Mouse (Mus musculus) midbrain, embryonic 13.5 days (tissue): ENCODE measurements at regions not wholly inside any gene's neighbourhood (a gene's known extent, or its start where the extent isn't known, plus 50 kb on each side); places are given as distances from the start of the nearest gene placed in this dataset.

Experiments used
- ATAC-seq: fragments of 200-750 bp; cut with Nextera tagmentation; 2 replicates; pipeline ENCODE4 v1.8.0; 2017; ENCODE audit warnings: mild to moderate bottlenecking, moderate TSS enrichment, moderate library complexity
- H3K27ac ChIP-seq: fragments of 300-500 bp; sonication (generic); 2 replicates; pipeline ENCODE4 v1.5.1; 2015; ENCODE audit warnings: inconsistent platforms, mild to moderate bottlenecking, moderate library complexity
- H3K27me3 ChIP-seq: fragments of 300-500 bp; sonication (generic); 2 replicates; pipeline ENCODE4 v1.6.1; 2015; ENCODE audit warnings: mild to moderate bottlenecking, inconsistent platforms
- H3K36me3 ChIP-seq: fragments of 300-500 bp; sonication (generic); 2 replicates; pipeline ENCODE4 v1.6.1; 2015; ENCODE audit warnings: mild to moderate bottlenecking, inconsistent platforms
- H3K4me1 ChIP-seq: fragments of 300-500 bp; sonication (generic); replicated peaks from 2 replicates; pipeline ENCODE4 v1.6.1; 2015; ENCODE audit warnings: inconsistent platforms
- H3K4me2 ChIP-seq: fragments of 300-500 bp; sonication (generic); replicated peaks from 2 replicates; pipeline ENCODE4 v1.6.1; 2015; ENCODE audit warnings: moderate library complexity, mild to moderate bottlenecking, inconsistent platforms
- H3K4me3 ChIP-seq: fragments of 300-500 bp; sonication (generic); replicated peaks from 2 replicates; pipeline ENCODE4 v1.5.1; 2015; ENCODE audit warnings: mild to moderate bottlenecking, inconsistent platforms
- H3K9ac ChIP-seq: fragments of 300-500 bp; sonication (generic); replicated peaks from 2 replicates; pipeline ENCODE4 v1.6.1; 2015; ENCODE audit warnings: mild to moderate bottlenecking, inconsistent platforms
- H3K9me3 ChIP-seq: fragments of 300-500 bp; sonication (generic); 2 replicates; pipeline ENCODE4 v1.6.1; 2016; ENCODE audit warnings: mild to moderate bottlenecking, inconsistent platforms
- WGBS: fragments of 180-500 bp; shearing (Covaris S2); methylation state at CpG from one replicate; pipeline ENCODE4 v1.1.7; 2015; 5-methylcytosine and 5-hydroxymethylcytosine counted together

DNA sequence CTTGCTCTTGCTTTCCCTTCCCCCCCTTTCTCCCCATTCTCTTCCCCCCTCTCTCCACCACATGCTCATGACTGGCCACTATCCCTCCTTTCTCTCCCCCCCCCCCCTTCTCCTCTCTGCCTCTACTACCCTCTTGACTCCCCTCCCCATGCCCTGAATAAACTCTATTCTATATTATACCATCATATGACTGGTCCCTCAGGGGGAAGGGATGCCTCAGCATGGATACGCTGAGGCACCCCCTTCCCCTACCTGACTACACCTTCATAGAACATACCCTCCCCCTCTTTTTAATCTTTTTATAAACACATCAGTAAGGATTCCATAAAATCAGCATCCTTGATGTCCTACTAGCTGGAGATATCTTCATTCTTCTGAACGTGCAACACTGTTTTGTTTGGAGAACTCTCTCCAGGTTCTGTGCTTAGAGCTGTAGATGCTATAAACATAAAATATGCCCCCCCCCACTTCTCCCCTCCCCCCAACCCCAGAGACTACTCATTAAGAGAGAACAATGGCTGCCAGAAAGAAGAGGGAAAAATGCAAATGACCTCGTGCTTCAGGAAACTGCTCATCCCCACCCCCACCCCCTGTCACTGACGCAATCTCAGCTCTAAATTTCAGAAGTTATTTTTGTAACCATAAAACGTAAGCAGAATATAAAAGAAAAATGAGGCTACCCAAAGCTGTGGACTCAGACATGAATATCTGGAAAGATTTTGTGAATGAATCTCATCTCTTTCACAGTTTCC is 102.3 kb downstream of the Pja2 start:
- WGBS = 72% methylated on average over 5 of the region's 5 CpGs
- H3K27ac ChIP-seq = no peak overlapping the region
- no peaks in the 10 kb centered on the region for H3K36me3 ChIP-seq
- H3K9ac ChIP-seq = no peak overlapping the region
- H3K4me1 ChIP-seq = no peaks in the 10 kb centered on the region; the same call in 1 of the 2 replicates
- no peak overlapping the region for H3K4me2 ChIP-seq
- H3K4me3 ChIP-seq = no peak overlapping the region
- H3K9me3 ChIP-seq = no peaks in the 10 kb centered on the region; the same call in 1 of the 2 replicates
- no peaks in the 10 kb centered on the region for H3K27me3 ChIP-seq
- peak; percentile 53; the same call in 1 of the 2 replicates for ATAC-seq

DNA sequence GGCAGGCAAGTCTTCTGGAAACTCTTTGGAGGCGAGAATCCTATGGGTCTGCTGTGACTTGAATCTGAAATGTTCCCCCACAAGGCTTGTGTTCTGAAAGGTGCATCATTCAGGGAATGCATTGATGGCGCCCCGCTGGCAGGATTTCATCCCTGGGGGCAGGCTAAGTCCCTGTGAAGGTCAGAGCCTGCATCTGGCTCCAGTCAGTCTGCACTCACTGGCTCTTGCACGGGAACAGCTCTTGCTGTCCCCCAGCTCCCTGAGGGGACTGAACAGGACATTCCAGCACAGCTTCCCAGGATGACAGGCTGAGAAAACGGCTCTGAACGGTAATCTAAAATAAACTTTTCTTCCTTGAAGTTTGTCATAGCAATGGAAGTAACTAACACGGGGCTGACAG is 117.1 kb downstream of the Pja2 start:
- H3K36me3 ChIP-seq = no peaks in the 10 kb centered on the region
- 24% methylated on average over 7 of the region's 7 CpGs for WGBS
- H3K9me3 ChIP-seq = no peaks in the 10 kb centered on the region
- no peaks in the 10 kb centered on the region for H3K27me3 ChIP-seq
- H3K4me1 ChIP-seq = peaks cover 6% of the 10 kb centered on the region; the same call in 1 of the 2 replicates
- no peak overlapping the region for H3K4me3 ChIP-seq
- no peak overlapping the region for H3K27ac ChIP-seq
- H3K4me2 ChIP-seq = no peak overlapping the region
- no peak overlapping the region for H3K9ac ChIP-seq
- no peak for ATAC-seq

- no peak for ATAC-seq
- no peaks in the 10 kb centered on the region for H3K9me3 ChIP-seq
These were observed 118.5 kb downstream of the Pja2 start for GRCm38 (mm10) chr17:64213251-64213650.

GRCm38 (mm10) chr17:64211281-64211680 is 120.4 kb downstream of the Pja2 start:
- no peak for ATAC-seq
- H3K4me3 ChIP-seq = no peak overlapping the region
- H3K27me3 ChIP-seq = no peaks in the 10 kb centered on the region
- no peaks in the 10 kb centered on the region for H3K9me3 ChIP-seq
- no peak overlapping the region for H3K27ac ChIP-seq
- H3K4me2 ChIP-seq = no peak overlapping the region
- H3K36me3 ChIP-seq = no peaks in the 10 kb centered on the region
- no peak overlapping the region for H3K9ac ChIP-seq
- 93% methylated on average over 8 of the region's 8 CpGs for WGBS
- H3K4me1 ChIP-seq = peaks cover 6% of the 10 kb centered on the region; the same call in 1 of the 2 replicates

More at GRCm38 (mm10) chr17:64213251-64213650, 118.5 kb downstream of the Pja2 start:
- Histone ChIP-seq H3K27ac (no peak overlapping the region), H3K4me2 (no peak overlapping the region), H3K27me3 (no peaks in the 10 kb centered on the region), H3K9ac (no peak overlapping the region), H3K36me3 (no peaks in the 10 kb centered on the region), H3K4me1 (peaks cover 6% of the 10 kb centered on the region; the same call in 1 of the 2 replicates), H3K4me3 (no peak overlapping the region)
- WGBS = 91% methylated on average over 4 of the region's 4 CpGs

- Histone ChIP-seq H3K4me3 (no peak overlapping the region), H3K9ac (no peak overlapping the region), H3K4me1 (peaks cover 6% of the 10 kb centered on the region; the same call in 1 of the 2 replicates), H3K4me2 (no peak overlapping the region), H3K27me3 (no peaks in the 10 kb centered on the region), H3K9me3 (no peaks in the 10 kb centered on the region), H3K36me3 (no peaks in the 10 kb centered on the region), H3K27ac (no peak overlapping the region)
- WGBS = 87% methylated on average over 5 of the region's 5 CpGs
- no peak for ATAC-seq
These were observed 121.3 kb downstream of the Pja2 start for GRCm38 (mm10) chr17:64210366-64210765.

DNA sequence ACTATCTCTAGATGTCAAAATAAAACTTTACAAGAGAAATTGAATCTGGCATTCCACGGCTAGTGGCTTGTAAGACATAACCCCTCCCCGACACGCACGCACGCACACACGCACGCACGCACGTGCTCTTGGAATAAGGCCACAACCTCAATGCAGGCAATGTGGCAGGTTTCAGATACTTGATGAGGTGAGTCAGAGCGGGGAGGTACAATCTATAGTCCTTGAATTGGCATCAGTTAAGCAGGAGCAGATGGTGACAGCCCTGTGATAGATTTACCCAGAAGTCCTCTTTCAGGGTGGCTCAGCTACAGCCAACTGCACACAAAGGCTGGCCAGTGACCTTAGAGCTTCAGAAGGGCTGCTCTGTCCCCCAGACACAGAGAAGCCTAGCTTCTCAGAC is 122.1 kb downstream of the Pja2 start:
- ATAC-seq = no peak
- no peaks in the 10 kb centered on the region for H3K9me3 ChIP-seq
- no peak overlapping the region for H3K9ac ChIP-seq
- peak overlapping the region; percentile 35; the same call in 1 of the 2 replicates for H3K27ac ChIP-seq
- WGBS = 89% methylated on average over 10 of the region's 10 CpGs
- no peaks in the 10 kb centered on the region for H3K36me3 ChIP-seq
- no peaks in the 10 kb centered on the region for H3K27me3 ChIP-seq
- H3K4me3 ChIP-seq = no peak overlapping the region
- no peak overlapping the region for H3K4me2 ChIP-seq
- H3K4me1 ChIP-seq = peaks cover 4% of the 10 kb centered on the region; the same call in 1 of the 2 replicates

- Histone ChIP-seq H3K36me3 (no peaks in the 10 kb centered on the region), H3K4me2 (no peak overlapping the region), H3K9ac (no peak overlapping the region), H3K27ac (no peak overlapping the region), H3K4me3 (no peak overlapping the region), H3K4me1 (no peaks in the 10 kb centered on the region), H3K27me3 (no peaks in the 10 kb centered on the region), H3K9me3 (no peaks in the 10 kb centered on the region)
- WGBS = 86% methylated on average over 13 of the region's 13 CpGs
- no peak for ATAC-seq
These were observed 123.4 kb downstream of the Pja2 start for GRCm38 (mm10) chr17:64208152-64208855.

GRCm38 (mm10) chr17:64206196-64206718 is 125.5 kb downstream of the Pja2 start:
- no peak for ATAC-seq
- Histone ChIP-seq H3K27ac (no peak overlapping the region), H3K9me3 (no peaks in the 10 kb centered on the region), H3K27me3 (no peaks in the 10 kb centered on the region), H3K4me2 (no peak overlapping the region), H3K36me3 (no peaks in the 10 kb centered on the region), H3K4me1 (no peaks in the 10 kb centered on the region), H3K9ac (no peak overlapping the region), H3K4me3 (no peak overlapping the region)
- WGBS = 71% methylated on average over 14 of the region's 14 CpGs

- no peaks in the 10 kb centered on the region for H3K9me3 ChIP-seq
- H3K9ac ChIP-seq = no peak overlapping the region
- no peaks in the 10 kb centered on the region for H3K36me3 ChIP-seq
- no peaks in the 10 kb centered on the region for H3K27me3 ChIP-seq
- no peak overlapping the region for H3K4me2 ChIP-seq
- H3K27ac ChIP-seq = no peak overlapping the region
- 74% methylated on average over 7 of the region's 7 CpGs for WGBS
- no peak for ATAC-seq
- no peaks in the 10 kb centered on the region for H3K4me1 ChIP-seq
- no peak overlapping the region for H3K4me3 ChIP-seq
These were observed 128.1 kb downstream of the Pja2 start for GRCm38 (mm10) chr17:64203611-64204010.

GRCm38 (mm10) chr17:64202248-64202647 is 129.5 kb downstream of the Pja2 start:
- Histone ChIP-seq H3K27ac (no peak overlapping the region), H3K4me3 (no peak overlapping the region), H3K4me1 (no peaks in the 10 kb centered on the region), H3K9ac (no peak overlapping the region), H3K4me2 (no peak overlapping the region), H3K9me3 (peaks cover 4% of the 10 kb centered on the region; the same call in 1 of the 2 replicates), H3K36me3 (no peaks in the 10 kb centered on the region), H3K27me3 (no peaks in the 10 kb centered on the region)
- ATAC-seq = no peak
- WGBS = 90% methylated on average over 6 of the region's 6 CpGs

GRCm38 (mm10) chr17:64201609-64202008 is 130.1 kb downstream of the Pja2 start:
- Histone ChIP-seq H3K4me3 (no peak overlapping the region), H3K36me3 (no peaks in the 10 kb centered on the region), H3K4me2 (no peak overlapping the region), H3K27me3 (no peaks in the 10 kb centered on the region), H3K9ac (no peak overlapping the region), H3K27ac (no peak overlapping the region), H3K4me1 (peaks cover 5% of the 10 kb centered on the region; the same call in 1 of the 2 replicates), H3K9me3 (peaks cover 4% of the 10 kb centered on the region; the same call in 1 of the 2 replicates)
- ATAC-seq = no peak
- 97% methylated on average over 5 of the region's 5 CpGs for WGBS
